Mouse (Mus musculus) regulatory T cell (primary cell): ENCODE measurements around the gene C2cd4c.

ENCODE experiments used
- in situ Hi-C: fragments of 300-600 bp; cut with MboI, MseI; formaldehyde crosslinking; loops from one replicate; pipeline ENCODE4 v1.15.1; 2025; ENCODE audit warnings: high pct_unique_total_duplicates

Gene C2cd4c

GRCm38 (mm10) chr10:79613578-79614304 lies at the start of gene C2cd4c:
C2cd4c (minus strand) TSS chr10:79614025.
- in situ Hi-C loops: no loop called here

- in situ Hi-C loops: no loop called here
Observed at GRCm38 (mm10) chr10:79661861-79662260, 48.0 kb upstream of the C2cd4c start.

GRCm38 (mm10) chr10:79660298-79660697 lies 46.5 kb upstream of the C2cd4c start:
- in situ Hi-C loops: no loop called here

GRCm38 (mm10) chr10:79658829-79659228 lies 45.0 kb upstream of the C2cd4c start:
- in situ Hi-C loops: no loop called here

- in situ Hi-C loops: no loop called here
Observed at GRCm38 (mm10) chr10:79654946-79655395, 41.1 kb upstream of the C2cd4c start.

- in situ Hi-C loops: no loop called here
Observed at GRCm38 (mm10) chr10:79652789-79653188, 39.0 kb upstream of the C2cd4c start.

- in situ Hi-C loops: no loop called here
Observed at GRCm38 (mm10) chr10:79649070-79649751, 35.4 kb upstream of the C2cd4c start.

GRCm38 (mm10) chr10:79645711-79646110 lies 31.9 kb upstream of the C2cd4c start, which contains the start of gene Odf3l2:
Odf3l2 (minus strand) TSS chr10:79645738.
- in situ Hi-C loops: no loop called here

GRCm38 (mm10) chr10:79638486-79639204 lies 24.8 kb upstream of the C2cd4c start:
- in situ Hi-C loops: no loop called here

GRCm38 (mm10) chr10:79637128-79638110 lies 23.6 kb upstream of the C2cd4c start, which contains the start of gene Shc2:
Shc2 (minus strand) TSS chr10:79637918.
- in situ Hi-C loops: no loop called here

- in situ Hi-C loops: no loop called here
Observed at GRCm38 (mm10) chr10:79636287-79636686, 22.5 kb upstream of the C2cd4c start.

GRCm38 (mm10) chr10:79633006-79633777 lies 19.4 kb upstream of the C2cd4c start:
- in situ Hi-C loops: no loop called here

GRCm38 (mm10) chr10:79631432-79631831 lies 17.6 kb upstream of the C2cd4c start:
- in situ Hi-C loops: no loop called here

- in situ Hi-C loops: no loop called here
Observed at GRCm38 (mm10) chr10:79628377-79628776, 14.6 kb upstream of the C2cd4c start.

GRCm38 (mm10) chr10:79626156-79626555 lies 12.3 kb upstream of the C2cd4c start:
- in situ Hi-C loops: no loop called here

GRCm38 (mm10) chr10:79625398-79625797 lies 11.6 kb upstream of the C2cd4c start:
- in situ Hi-C loops: no loop called here

GRCm38 (mm10) chr10:79623950-79624349 lies 10.1 kb upstream of the C2cd4c start:
- in situ Hi-C loops: no loop called here

- in situ Hi-C loops: no loop called here
Observed at GRCm38 (mm10) chr10:79616376-79616775, 2.6 kb upstream of the C2cd4c start.

- in situ Hi-C loops: no loop called here
Observed at GRCm38 (mm10) chr10:79615860-79616259, 2.0 kb upstream of the C2cd4c start.

- in situ Hi-C loops: no loop called here
Observed at GRCm38 (mm10) chr10:79614305-79614643, 449 bp upstream of the C2cd4c start.
